Comparison of ENCODE assay signal across 8 mouse cellular contexts in the genomic region with DNA sequence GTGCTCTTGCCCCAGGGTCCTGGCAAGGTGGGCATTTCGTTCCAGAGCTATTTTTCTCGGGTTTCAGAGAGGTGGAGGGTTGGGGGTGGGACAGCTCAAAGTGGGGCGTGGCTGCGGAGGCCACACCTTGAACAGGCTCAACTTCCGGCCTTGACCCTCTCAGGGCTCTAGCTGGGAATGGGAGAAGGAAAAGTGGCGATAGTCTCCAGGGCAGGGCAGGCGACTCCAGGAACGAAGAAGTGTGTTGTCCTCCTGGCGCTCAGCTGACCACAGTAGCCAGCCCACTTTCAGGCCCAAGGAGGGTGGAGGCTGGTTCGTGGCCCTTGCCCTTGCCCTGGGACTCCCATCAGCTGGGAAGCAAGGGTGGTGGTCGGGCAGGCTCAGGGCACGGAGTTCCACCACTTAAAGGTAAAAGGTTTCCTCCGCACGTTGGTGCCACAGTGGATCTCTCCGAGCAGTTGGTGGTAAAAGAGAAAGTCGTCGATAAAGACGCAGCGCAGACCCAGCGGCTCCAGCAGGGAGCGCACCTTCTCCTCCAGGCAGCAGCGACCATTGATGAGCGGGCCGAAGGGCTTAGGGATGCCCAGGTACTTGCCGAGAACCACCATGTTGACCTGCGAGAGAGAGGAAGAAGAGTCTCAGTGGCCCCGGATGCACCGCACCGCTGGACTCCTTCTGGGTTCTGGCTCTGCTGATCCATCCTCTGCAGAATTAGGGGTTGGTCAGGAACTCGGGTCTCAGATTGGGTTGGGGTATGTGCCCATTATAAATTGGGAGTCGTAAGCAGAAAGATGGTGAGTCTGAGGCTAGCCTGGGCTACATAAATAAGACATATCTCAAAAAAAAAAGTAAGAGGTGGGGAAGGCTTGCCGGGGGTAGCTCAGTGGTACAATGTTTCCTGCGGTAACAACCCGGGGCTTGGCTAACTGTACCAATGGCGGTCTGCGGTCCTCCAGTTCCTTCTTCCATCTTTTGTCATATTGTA. TPM values are rescaled to one million over a fixed set of nuclear protein-coding genes. Genes with fewer than 3 reads are reported as not detected.
A peak's percentile ranks its signal among the peaks of the same experiment; 100 is the strongest.
DNase-seq lines count a peak whose midpoint lies in the region; ATAC-seq and TF ChIP-seq lines count a peak whose summit lies in the region.

No protein-coding gene starts in this region.

- no peaks in the 10 kb centered on the region for H3K4me1 ChIP-seq in embryonic fibroblast, embryonic 13.5 days (ENCODE audit: control insufficient read depth, insufficient read depth, low read length)
- H3K4me1 ChIP-seq in hindbrain, embryonic 10.5 days (replicated peaks) = peaks cover 48% of the 10 kb centered on the region
- peaks cover 29% of the 10 kb centered on the region for H3K4me1 ChIP-seq in limb, embryonic 11.5 days (ENCODE audit: control insufficient read depth, insufficient read depth, low read length)
- peaks cover 26% of the 10 kb centered on the region for H3K4me1 ChIP-seq in midbrain, embryonic 10.5 days
- 0 out of 2 replicates have a peak, but pooled peaks cover 6% of the 10 kb centered on the region for H3K4me1 ChIP-seq in stomach, embryonic 14.5 days (ENCODE audit: control insufficient read depth, insufficient read depth, low read length)

- ATAC-seq in limb, embryonic 11.5 days (ENCODE audit: insufficient number of reproducible peaks, low FRiP score, low TSS enrichment, low read depth) = peak; percentile 64
- peak; percentile 69; the same call in 1 of the 2 replicates for ATAC-seq in stomach, embryonic 14.5 days (ENCODE audit: insufficient number of reproducible peaks, insufficient read depth, low FRiP score, low read depth)

- peak overlapping the region; percentile 52 for H3K9ac ChIP-seq in limb, embryonic 11.5 days (ENCODE audit: low read length)
- H3K9ac ChIP-seq in stomach, embryonic 14.5 days (replicated peaks; ENCODE audit: low read depth, low read length) = no peak overlapping the region; the same call in 1 of the 2 replicates

- DNase-seq in ovary, postnatal 36 days (ENCODE audit: low spot score) = peak; percentile 39
- DNase-seq in ovary, adult 18-20 months (ENCODE audit: low spot score) = no peak
- peak; percentile 52 for DNase-seq in hindbrain, embryonic 10.5 days (ENCODE audit: low spot score)
- peak; percentile 79 for DNase-seq in limb, embryonic 11.5 days (ENCODE audit: low spot score)
- DNase-seq in midbrain, embryonic 10.5 days (ENCODE audit: low spot score) = peak; percentile 41
- DNase-seq in right cerebral cortex, postnatal 4 days = no peak

- TF ChIP-seq CTCF in embryonic fibroblast, embryonic 13.5 days (IDR thresholded peaks at IDR 0.05; ENCODE audit: borderline replicate concordance, insufficient read depth, low read length) = peak; percentile 34; the same call in 1 of the 2 replicates

- TF ChIP-seq POLR2A in embryonic fibroblast, embryonic 13.5 days (IDR thresholded peaks at IDR 0.05; ENCODE audit: low read depth, low read length) = peak; percentile 52

- H3K4me3 ChIP-seq in embryonic fibroblast, embryonic 13.5 days (ENCODE audit: insufficient read depth, low read length) = peak overlapping the region; percentile 12
- H3K4me3 ChIP-seq in hindbrain, embryonic 10.5 days = peak overlapping the region; percentile 49
- peak overlapping the region; percentile 39 for H3K4me3 ChIP-seq in limb, embryonic 11.5 days (ENCODE audit: low read depth, low read length)
- peak overlapping the region; percentile 55 for H3K4me3 ChIP-seq in midbrain, embryonic 10.5 days
- H3K4me3 ChIP-seq in stomach, embryonic 14.5 days (ENCODE audit: low read depth, low read length) = peak overlapping the region; percentile 35

- 24% methylated on average over 36 of the region's 36 CpGs for WGBS in hindbrain, embryonic 10.5 days
- 23% methylated on average over 36 of the region's 36 CpGs for WGBS in limb, embryonic 11.5 days
- WGBS in midbrain, embryonic 10.5 days = 23% methylated on average over 36 of the region's 36 CpGs
- 23% methylated on average over 36 of the region's 36 CpGs for WGBS in stomach, embryonic 14.5 days

- no peaks in the 10 kb centered on the region for H3K9me3 ChIP-seq in hindbrain, embryonic 10.5 days
- no peaks in the 10 kb centered on the region for H3K9me3 ChIP-seq in limb, embryonic 11.5 days (ENCODE audit: control insufficient read depth, low read length)
- H3K9me3 ChIP-seq in midbrain, embryonic 10.5 days (replicated peaks) = 0 out of 2 replicates have a peak, but pooled peaks cover 3% of the 10 kb centered on the region
- H3K9me3 ChIP-seq in stomach, embryonic 14.5 days (ENCODE audit: control insufficient read depth, low read depth, low read length) = no peaks in the 10 kb centered on the region

- H3K27me3 ChIP-seq in hindbrain, embryonic 10.5 days (ENCODE audit: insufficient read depth, poor library complexity, severe bottlenecking) = peaks cover 35% of the 10 kb centered on the region
- H3K27me3 ChIP-seq in limb, embryonic 11.5 days (ENCODE audit: control insufficient read depth, insufficient read depth, low read length) = no peaks in the 10 kb centered on the region
- peaks cover 28% of the 10 kb centered on the region for H3K27me3 ChIP-seq in midbrain, embryonic 10.5 days (ENCODE audit: low read depth, poor library complexity, severe bottlenecking)
- H3K27me3 ChIP-seq in stomach, embryonic 14.5 days (ENCODE audit: control insufficient read depth, insufficient read depth, low read length) = no peaks in the 10 kb centered on the region

- no peaks in the 10 kb centered on the region for H3K36me3 ChIP-seq in hindbrain, embryonic 10.5 days
- H3K36me3 ChIP-seq in limb, embryonic 11.5 days (ENCODE audit: control insufficient read depth, insufficient read depth, low read length) = no peaks in the 10 kb centered on the region
- no peaks in the 10 kb centered on the region for H3K36me3 ChIP-seq in midbrain, embryonic 10.5 days
- H3K36me3 ChIP-seq in stomach, embryonic 14.5 days (ENCODE audit: control insufficient read depth, insufficient read depth, low read length) = no peaks in the 10 kb centered on the region

- H3K27ac ChIP-seq in embryonic fibroblast, embryonic 13.5 days (ENCODE audit: insufficient read depth, low read length) = no peak overlapping the region
- H3K27ac ChIP-seq in hindbrain, embryonic 10.5 days = peak overlapping the region; percentile 76
- peak overlapping the region; percentile 89 for H3K27ac ChIP-seq in limb, embryonic 11.5 days (replicated peaks; ENCODE audit: low read depth, low read length)
- H3K27ac ChIP-seq in midbrain, embryonic 10.5 days (replicated peaks) = peak overlapping the region; percentile 69
- no peak overlapping the region for H3K27ac ChIP-seq in stomach, embryonic 14.5 days (ENCODE audit: low read length)

- H3K4me2 ChIP-seq in limb, embryonic 11.5 days (ENCODE audit: low read depth, severe bottlenecking) = peak overlapping the region; percentile 74
- peak overlapping the region; percentile 61 for H3K4me2 ChIP-seq in stomach, embryonic 14.5 days (replicated peaks; ENCODE audit: low read depth, low read length)

RNA-seq across cellular contexts. Expression of a gene that starts 4.1 kb away (rescaled TPM):
- polyA plus RNA-seq in embryonic fibroblast, embryonic 13.5 days (2011; ENCODE audit: insufficient read length, low read depth, missing spikeins) = not detected in 2 replicates
- 0.08 and 0.10 TPM in 2 replicates for polyA plus RNA-seq in hindbrain, embryonic 10.5 days (2016; fragmentation: Nextera tagmentation; extraction: Ambion mirVana)
- 0.54 and 0.61 TPM in 2 replicates for polyA plus RNA-seq in limb, embryonic 11.5 days (2014; fragmentation: Nextera tagmentation; extraction: Ambion mirVana)
- polyA plus RNA-seq in midbrain, embryonic 10.5 days (2016; fragmentation: Nextera tagmentation; extraction: Ambion mirVana) = 0.10 and 0.15 TPM in 2 replicates
- polyA plus RNA-seq in stomach, embryonic 14.5 days (2014; fragmentation: Nextera tagmentation; extraction: Ambion mirVana) = not detected in 2 replicates

RNA-seq across cellular contexts. Expression of a gene that starts 31.0 kb away (rescaled TPM):
- polyA plus RNA-seq in embryonic fibroblast, embryonic 13.5 days (2011; ENCODE audit: insufficient read length, low read depth, missing spikeins) = not detected in 2 replicates
- polyA plus RNA-seq in hindbrain, embryonic 10.5 days (2016; fragmentation: Nextera tagmentation; extraction: Ambion mirVana) = 0.07 TPM in 2 replicates
- polyA plus RNA-seq in limb, embryonic 11.5 days (2014; fragmentation: Nextera tagmentation; extraction: Ambion mirVana) = 0.28 and 0.44 TPM in 2 replicates
- 0.04 and 0.06 TPM in 2 replicates for polyA plus RNA-seq in midbrain, embryonic 10.5 days (2016; fragmentation: Nextera tagmentation; extraction: Ambion mirVana)
- 0.08 and 0.13 TPM in 2 replicates for polyA plus RNA-seq in stomach, embryonic 14.5 days (2014; fragmentation: Nextera tagmentation; extraction: Ambion mirVana)

RNA-seq across cellular contexts. Expression of a gene that starts 40.5 kb away (rescaled TPM):
- not detected in 2 replicates for polyA plus RNA-seq in embryonic fibroblast, embryonic 13.5 days (2011; ENCODE audit: insufficient read length, low read depth, missing spikeins)
- 0.35 and 0.51 TPM in 2 replicates for polyA plus RNA-seq in hindbrain, embryonic 10.5 days (2016; fragmentation: Nextera tagmentation; extraction: Ambion mirVana)
- polyA plus RNA-seq in limb, embryonic 11.5 days (2014; fragmentation: Nextera tagmentation; extraction: Ambion mirVana) = 0.12 TPM in 1 of 2 replicates, not detected in the other
- 0.54 and 0.55 TPM in 2 replicates for polyA plus RNA-seq in midbrain, embryonic 10.5 days (2016; fragmentation: Nextera tagmentation; extraction: Ambion mirVana)
- polyA plus RNA-seq in stomach, embryonic 14.5 days (2014; fragmentation: Nextera tagmentation; extraction: Ambion mirVana) = 1.1 and 1.7 TPM in 2 replicates

Comparison
In these comparisons a context has a peak if more than half of its experiments do, and no peak if none do; other contexts are left out.
1. DNase-seq: peak in ovary, postnatal 36 days (single experiment), hindbrain, embryonic 10.5 days (single experiment), limb, embryonic 11.5 days (single experiment) and midbrain, embryonic 10.5 days (single experiment); none in ovary, adult 18-20 months (single experiment) and right cerebral cortex, postnatal 4 days (single experiment).
2. H3K27ac ChIP-seq: peak in hindbrain, embryonic 10.5 days (single experiment), limb, embryonic 11.5 days (single experiment) and midbrain, embryonic 10.5 days (single experiment); none in embryonic fibroblast, embryonic 13.5 days (single experiment) and stomach, embryonic 14.5 days (single experiment).
3. Peak in every context shown above with its lines, with median percentiles within 50 percentile points of each other: H3K4me3 ChIP-seq.